Mouse (Mus musculus) midbrain, embryonic 16.5 days (tissue): ENCODE results near the gene Tomm6. TPM values are rescaled to one million over a fixed set of nuclear protein-coding genes. Genes with fewer than 3 reads are reported as not detected.
"Not testable (repeated sequence)": the region's sequence is repeated elsewhere in the genome, so short reads cannot be mapped to it uniquely, and the experiment has no call there.

Source experiments
- ATAC-seq: fragments of 200-750 bp; cut with Nextera tagmentation; 2 replicates; pipeline ENCODE4 v1.8.0; 2017; ENCODE audit warnings: moderate TSS enrichment
- H3K27ac ChIP-seq: fragments of 300-500 bp; sonication (generic); 2 replicates; pipeline ENCODE4 v1.5.1; 2014; ENCODE audit warnings: mild to moderate bottlenecking, low read length, mixed read lengths
- H3K27me3 ChIP-seq: fragments of 300-500 bp; sonication (generic); 2 replicates; pipeline ENCODE4 v1.6.1; 2014; ENCODE audit warnings: low read depth, low read length, mixed read lengths; ENCODE audit not compliant: control insufficient read depth, insufficient read depth
- H3K36me3 ChIP-seq: fragments of 300-500 bp; sonication (generic); 2 replicates; pipeline ENCODE4 v1.6.1; 2014; ENCODE audit warnings: mild to moderate bottlenecking, low read length, moderate library complexity, mixed read lengths; ENCODE audit not compliant: control insufficient read depth, insufficient read depth
- H3K4me1 ChIP-seq: fragments of 300-500 bp; sonication (generic); 2 replicates; pipeline ENCODE4 v1.6.1; 2014; ENCODE audit warnings: mild to moderate bottlenecking, low read length, mixed read lengths; ENCODE audit not compliant: control insufficient read depth, insufficient read depth
- H3K4me2 ChIP-seq: fragments of 300-500 bp; sonication (generic); 2 replicates; pipeline ENCODE4 v1.6.1; 2014; ENCODE audit warnings: mild to moderate bottlenecking, low read length, mixed read lengths
- H3K4me3 ChIP-seq: fragments of 300-500 bp; sonication (generic); 2 replicates; pipeline ENCODE4 v1.5.1; 2014; ENCODE audit warnings: low read depth, mild to moderate bottlenecking, low read length, moderate library complexity, mixed read lengths
- H3K9ac ChIP-seq: fragments of 300-500 bp; sonication (generic); 2 replicates; pipeline ENCODE4 v1.6.1; 2014; ENCODE audit warnings: low read depth, low read length, mixed read lengths
- H3K9me3 ChIP-seq: fragments of 300-500 bp; sonication (generic); replicated peaks from 2 replicates; pipeline ENCODE4 v1.6.1; 2014; ENCODE audit warnings: mild to moderate bottlenecking, low read length, mixed read lengths; ENCODE audit not compliant: control insufficient read depth, poor library complexity, severe bottlenecking
- WGBS: fragments of 180-500 bp; shearing (Covaris S2); extraction: QIAGEN DNeasy Blood & Tissue Kit; methylation state at CpG from one replicate; pipeline ENCODE4 v1.1.7; 2014; 5-methylcytosine and 5-hydroxymethylcytosine counted together
- polyA plus RNA-seq: library from polyadenylated mRNA; unstranded; fragments of >200 nt; fragmentation: Nextera tagmentation; extraction: Ambion mirVana; gene quantifications from 2 replicates; pipeline ENCODE4 v1.2.1, GENCODE M21; 2015

Tomm6 gene
- polyA plus RNA-seq, 1 experiment from 2014 or later: 252 TPM

DNA sequence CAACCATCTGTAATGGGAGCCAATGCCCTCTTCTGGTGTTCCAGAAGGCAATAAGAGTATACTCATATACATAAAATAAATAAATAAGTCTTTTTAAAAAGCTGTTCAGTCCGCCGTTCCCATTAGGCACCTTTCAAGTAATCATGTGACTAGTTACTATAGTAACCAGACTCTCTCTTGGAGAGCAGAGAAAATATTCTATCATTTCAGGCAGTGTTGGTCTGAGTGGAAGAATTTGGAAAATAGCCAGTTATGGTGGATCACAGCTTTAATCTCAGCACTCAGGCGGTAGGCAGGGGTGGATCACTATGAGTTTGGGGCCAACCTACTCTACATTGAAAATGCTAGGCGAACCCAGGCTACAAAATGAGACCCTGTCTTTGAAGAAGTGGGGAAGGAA is 19.0 kb downstream of the Tomm6 start:
- Histone ChIP-seq H3K4me3 (no peak overlapping the region), H3K4me1 (peaks cover 18% of the 10 kb centered on the region), H3K27ac (no peak overlapping the region), H3K9ac (no peak overlapping the region), H3K4me2 (no peak overlapping the region), H3K36me3 (no peaks in the 10 kb centered on the region; the same call in 1 of the 2 replicates), H3K27me3 (no peaks in the 10 kb centered on the region), H3K9me3 (no peaks in the 10 kb centered on the region)
- ATAC-seq: peak; percentile 68
- 40% methylated on average over 4 of the region's 4 CpGs for WGBS

DNA sequence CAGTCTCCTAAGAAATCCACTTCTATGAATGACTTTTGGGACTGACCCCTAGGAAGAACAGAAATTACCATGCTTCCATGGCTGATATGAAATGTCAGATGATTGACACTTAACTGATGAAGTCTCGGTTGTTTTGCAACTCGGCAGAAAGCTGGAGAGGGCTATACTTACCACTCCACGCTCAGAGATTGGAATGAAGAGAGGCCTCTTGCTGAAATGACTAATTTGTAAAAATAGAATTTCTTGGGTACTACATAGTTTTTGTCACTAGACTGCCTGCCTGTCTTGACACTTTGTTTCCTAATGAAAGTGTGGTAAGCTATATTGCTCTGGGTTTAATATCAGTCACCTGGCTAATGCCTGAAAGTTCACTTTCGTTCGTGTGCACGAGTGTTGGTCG is 23.7 kb downstream of the Tomm6 start:
- Histone ChIP-seq H3K9me3 (no peaks in the 10 kb centered on the region), H3K9ac (no peak overlapping the region), H3K4me3 (no peak overlapping the region), H3K4me1 (peaks cover 4% of the 10 kb centered on the region; the same call in 1 of the 2 replicates), H3K27ac (no peak overlapping the region), H3K27me3 (no peaks in the 10 kb centered on the region), H3K4me2 (no peak overlapping the region), H3K36me3 (no peaks in the 10 kb centered on the region)
- no peak for ATAC-seq
- 86% methylated on average over 7 of the region's 7 CpGs for WGBS

DNA sequence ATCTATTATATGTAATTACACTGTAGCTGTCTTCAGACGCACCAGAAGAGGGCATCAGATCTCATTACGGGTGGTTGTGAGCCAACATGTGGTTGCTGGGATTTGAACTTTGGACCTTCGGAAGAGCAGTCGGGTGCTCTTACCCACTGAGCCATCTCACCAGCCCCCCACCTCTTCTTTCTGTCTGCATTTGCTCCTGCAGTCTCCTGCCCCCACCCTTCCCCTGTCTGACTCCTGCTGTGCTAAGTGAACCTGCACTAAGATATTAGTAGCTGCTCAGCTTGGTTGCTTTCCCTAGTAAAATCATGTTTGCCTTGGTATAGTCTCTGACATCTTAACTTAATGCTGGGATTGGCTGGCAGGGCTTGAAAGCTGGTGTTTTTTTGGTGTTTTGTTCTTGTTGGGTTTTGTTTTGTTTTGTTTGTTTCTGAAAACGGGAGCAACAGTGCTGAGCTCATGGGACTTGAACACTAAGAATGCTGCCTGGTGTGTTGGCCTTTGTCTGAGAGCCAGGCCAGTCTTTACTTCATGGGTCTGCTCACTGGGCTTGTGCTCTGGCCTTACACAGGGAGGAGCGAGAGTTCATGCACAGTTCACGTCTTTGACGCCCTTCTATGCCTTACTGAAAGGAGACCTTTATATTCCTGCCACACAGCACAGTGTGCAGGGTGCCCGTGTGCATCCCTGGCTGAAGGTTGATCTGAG is 25.0 kb downstream of the Tomm6 start:
- Histone ChIP-seq H3K9me3 (no peaks in the 10 kb centered on the region), H3K4me3 (no peak overlapping the region), H3K36me3 (no peaks in the 10 kb centered on the region), H3K27me3 (no peaks in the 10 kb centered on the region), H3K27ac (no peak overlapping the region), H3K4me2 (no peak overlapping the region), H3K9ac (no peak overlapping the region), H3K4me1 (no peaks in the 10 kb centered on the region; the same call in 1 of the 2 replicates)
- 0 out of 2 replicates have a peak, but pooled peaks have one; percentile 25 for ATAC-seq
- 23% methylated on average over 9 of the region's 9 CpGs for WGBS

DNA sequence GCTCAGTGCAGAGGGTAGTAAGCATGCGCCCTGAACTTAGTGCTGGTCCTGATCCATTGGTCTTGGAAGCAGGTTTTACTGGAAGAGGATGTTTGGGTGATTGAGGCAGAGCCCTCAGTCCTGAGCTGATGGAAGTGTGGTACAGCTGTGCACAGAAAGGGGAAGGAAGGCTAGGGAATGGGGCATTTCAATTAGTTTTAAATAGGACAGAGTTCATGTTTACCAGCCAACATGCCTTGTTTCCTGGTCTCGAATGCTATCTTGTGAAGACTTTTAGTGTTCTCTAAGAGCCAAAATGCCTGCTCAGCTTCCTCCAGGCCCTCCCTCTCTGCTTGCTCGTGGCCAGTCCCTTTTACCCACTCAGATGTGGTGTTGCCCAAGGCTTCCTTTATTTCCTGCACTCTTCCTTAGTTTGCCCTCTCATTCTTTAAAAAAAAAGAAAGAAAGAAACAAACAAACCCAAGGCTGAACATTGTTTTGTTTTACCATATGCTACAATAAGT is 29.4 kb downstream of the Tomm6 start:
- H3K9ac ChIP-seq: no peak overlapping the region
- H3K4me2 ChIP-seq: no peak overlapping the region
- 89% methylated on average over 3 of the region's 3 CpGs for WGBS
- no peaks in the 10 kb centered on the region for H3K27me3 ChIP-seq
- H3K36me3 ChIP-seq: no peaks in the 10 kb centered on the region
- H3K9me3 ChIP-seq: no peaks in the 10 kb centered on the region
- no peak overlapping the region for H3K27ac ChIP-seq
- H3K4me3 ChIP-seq: no peak overlapping the region
- ATAC-seq: no peak
- H3K4me1 ChIP-seq: no peaks in the 10 kb centered on the region; the same call in 1 of the 2 replicates

DNA sequence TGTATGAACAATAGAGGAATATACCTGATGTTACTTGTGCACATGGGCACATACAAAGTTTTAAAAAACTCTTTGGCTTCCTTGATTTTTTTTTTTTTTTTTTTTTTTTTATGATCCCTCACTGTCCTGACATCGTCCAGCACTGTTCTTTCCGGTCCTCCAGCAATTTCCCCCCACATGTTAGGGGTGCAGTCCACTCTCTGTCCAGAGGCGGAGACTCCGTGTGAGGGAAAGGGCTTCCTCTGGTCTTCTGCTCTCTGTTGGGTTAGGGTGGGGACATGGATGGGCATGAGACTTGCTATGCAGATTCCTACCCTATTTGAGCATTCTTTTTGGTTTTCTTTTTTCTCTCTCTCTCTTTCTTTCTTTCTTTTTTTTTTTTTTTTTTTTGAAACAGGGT is 30.3 kb downstream of the Tomm6 start:
- H3K4me1 ChIP-seq: no peaks in the 10 kb centered on the region
- no peaks in the 10 kb centered on the region for H3K9me3 ChIP-seq
- ATAC-seq: no peak
- H3K27me3 ChIP-seq: no peaks in the 10 kb centered on the region
- no peak overlapping the region for H3K9ac ChIP-seq
- no peaks in the 10 kb centered on the region for H3K36me3 ChIP-seq
- H3K4me3 ChIP-seq: no peak overlapping the region
- H3K27ac ChIP-seq: no peak overlapping the region
- no peak overlapping the region for H3K4me2 ChIP-seq
- 89% methylated on average over 4 of the region's 4 CpGs for whole genome bisulfite sequencing

DNA sequence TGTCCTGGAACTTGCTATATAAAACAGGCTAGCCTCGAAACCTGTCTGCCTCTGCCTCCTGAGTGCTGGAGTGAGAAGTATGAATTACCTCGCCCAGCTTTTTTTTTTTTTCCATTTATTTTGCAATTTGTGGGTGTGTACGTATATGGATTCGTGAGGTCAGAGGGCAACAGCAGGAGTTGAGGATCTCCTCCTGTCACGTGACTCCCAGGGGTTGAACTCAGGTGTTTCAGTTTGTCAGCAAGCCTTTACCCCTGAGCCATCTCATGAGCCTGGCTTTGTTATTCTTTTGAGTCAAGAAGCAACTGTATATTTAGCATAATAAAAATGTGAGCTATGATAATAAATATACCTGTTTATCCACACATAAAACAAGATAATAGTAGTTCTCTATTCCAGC is 32.5 kb downstream of the Tomm6 start:
- no peak overlapping the region for H3K4me2 ChIP-seq
- no peak for ATAC-seq
- 86% methylated on average over 5 of the region's 5 CpGs for WGBS
- H3K27me3 ChIP-seq: no peaks in the 10 kb centered on the region
- no peak overlapping the region for H3K9ac ChIP-seq
- H3K4me1 ChIP-seq: no peaks in the 10 kb centered on the region
- H3K4me3 ChIP-seq: no peak overlapping the region
- no peaks in the 10 kb centered on the region for H3K36me3 ChIP-seq
- no peaks in the 10 kb centered on the region for H3K9me3 ChIP-seq
- no peak overlapping the region for H3K27ac ChIP-seq

DNA sequence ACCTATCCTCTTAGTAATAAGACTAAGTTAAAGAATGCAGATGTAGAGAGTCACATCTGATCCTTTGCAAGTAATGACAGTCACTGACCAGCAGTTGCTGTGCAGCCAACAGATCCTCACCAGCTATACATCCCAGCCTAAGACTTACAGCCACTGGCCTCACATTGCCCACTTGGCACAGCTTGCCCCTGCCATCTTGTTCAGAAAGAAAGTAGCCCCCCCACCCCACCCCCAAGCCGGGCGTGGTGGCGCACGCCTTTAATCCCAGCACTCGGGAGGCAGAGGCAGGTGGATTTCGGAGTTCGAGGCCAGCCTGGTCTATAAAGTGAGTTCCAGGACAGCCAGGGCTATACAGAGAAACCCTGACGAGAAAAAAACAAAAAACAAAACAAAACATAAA is 33.8 kb downstream of the Tomm6 start:
- not testable (repeated sequence) for H3K36me3 ChIP-seq, H3K4me3 ChIP-seq, H3K9me3 ChIP-seq, H3K9ac ChIP-seq, H3K27me3 ChIP-seq, H3K27ac ChIP-seq, ATAC-seq, H3K4me1 ChIP-seq, H3K4me2 ChIP-seq
- WGBS: 93% methylated on average over 8 of the region's 8 CpGs

DNA sequence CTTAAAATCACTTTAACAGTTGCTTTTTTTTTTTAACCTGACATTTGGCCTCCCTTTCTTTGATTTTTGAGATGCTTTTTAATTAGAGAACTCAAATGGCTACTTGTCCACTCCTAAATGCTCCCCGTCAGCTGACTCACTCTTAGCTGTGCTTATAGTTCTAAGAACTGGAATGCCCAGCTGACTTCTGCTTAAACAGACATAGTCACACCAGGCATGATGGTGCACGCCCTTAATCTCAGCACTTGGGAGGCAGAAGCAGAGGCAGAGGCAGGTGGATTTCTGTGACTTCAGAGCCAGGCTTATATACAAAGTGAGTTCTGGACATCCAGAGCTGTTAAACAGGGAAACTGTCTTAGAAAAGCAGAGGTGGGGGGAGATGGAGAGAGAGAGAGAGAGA is 36.2 kb downstream of the Tomm6 start:
- 66% methylated on average over 2 of the region's 2 CpGs for WGBS
- Histone ChIP-seq H3K27ac (no peak overlapping the region), H3K4me2 (no peak overlapping the region), H3K4me1 (no peaks in the 10 kb centered on the region), H3K9ac (no peak overlapping the region), H3K4me3 (no peak overlapping the region), H3K9me3 (no peaks in the 10 kb centered on the region), H3K36me3 (no peaks in the 10 kb centered on the region), H3K27me3 (no peaks in the 10 kb centered on the region)
- no peak for ATAC-seq

DNA sequence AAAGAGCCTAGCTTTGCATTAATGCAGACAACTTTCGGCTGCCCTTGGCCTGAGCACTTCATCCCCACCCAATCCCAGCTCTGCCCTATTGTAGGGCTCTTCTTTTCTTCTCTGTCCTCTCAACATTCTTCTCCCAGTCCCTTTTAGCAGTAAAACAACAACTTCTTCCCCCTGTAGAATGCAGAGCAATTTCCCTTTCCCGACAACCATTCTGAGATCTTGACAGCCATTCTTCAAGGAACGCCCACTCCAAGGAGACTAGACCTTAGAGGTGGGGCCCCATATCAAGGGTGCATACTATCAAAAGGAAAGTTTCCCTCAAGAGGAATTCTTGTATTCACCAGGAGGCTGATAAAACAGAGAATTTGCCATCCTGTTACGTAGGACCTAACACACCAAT is 39.2 kb downstream of the Tomm6 start:
- Histone ChIP-seq H3K9ac (no peak overlapping the region), H3K36me3 (no peaks in the 10 kb centered on the region), H3K4me3 (no peak overlapping the region), H3K27ac (no peak overlapping the region), H3K27me3 (no peaks in the 10 kb centered on the region), H3K9me3 (no peaks in the 10 kb centered on the region), H3K4me2 (no peak overlapping the region), H3K4me1 (no peaks in the 10 kb centered on the region)
- no peak for ATAC-seq
- WGBS: 36% methylated on average over 4 of the region's 4 CpGs
